Mouse (Mus musculus) MEL (cell line): ENCODE results near the gene Fbxw8. TPM values are rescaled to one million over a fixed set of nuclear protein-coding genes. Genes with fewer than 3 reads are reported as not detected.

Experiments
- DNase-seq: peaks from one replicate; pipeline ENCODE4 v3.0.0; 2011; ENCODE audit warnings: low read depth, low spot score
- H3K27ac ChIP-seq: 2 replicates; pipeline ENCODE4 v1.5.1; 2012; ENCODE audit warnings: low read depth, mild to moderate bottlenecking, control low read depth, low read length, moderate library complexity; ENCODE audit not compliant: control insufficient read depth
- H3K27me3 ChIP-seq, 2 experiments: fragments of 150-350 bp in 1 of 2; sonication (generic) in 1 of 2; 2 replicates each; pipeline ENCODE4 v1.6.1; 2012; ENCODE audit warnings: low read length in 2 of 2, mild to moderate bottlenecking in 2 of 2, improper control_type of control experiment in 1 of 2, moderate library complexity in 1 of 2; ENCODE audit not compliant: insufficient read depth in 2 of 2, control insufficient read depth in 1 of 2
- H3K36me3 ChIP-seq, 2 experiments: 2 replicates each; pipeline ENCODE4 v1.6.1; 2012 to 2014; ENCODE audit warnings: low read length in 2 of 2, improper control_type of control experiment in 1 of 2, inconsistent platforms in 1 of 2, mild to moderate bottlenecking in 1 of 2; ENCODE audit not compliant: insufficient read depth in 2 of 2, control insufficient read depth in 1 of 2
- H3K4me1 ChIP-seq, 2 experiments: fragments of 150-350 bp in 1 of 2; sonication (generic) in 1 of 2; 2 replicates each; pipeline ENCODE4 v1.6.1; 2012; ENCODE audit warnings: low read length in 2 of 2, improper control_type of control experiment in 1 of 2, mild to moderate bottlenecking in 1 of 2; ENCODE audit not compliant: insufficient read depth in 2 of 2, control insufficient read depth in 1 of 2
- H3K4me3 ChIP-seq, 2 experiments: fragments of 150-350 bp in 1 of 2; sonication (generic) in 1 of 2; 2 replicates each; pipeline ENCODE4 v1.5.1; 2012; ENCODE audit warnings: low read depth in 2 of 2, low read length in 2 of 2, mild to moderate bottlenecking in 2 of 2, moderate library complexity in 2 of 2, control low read depth in 1 of 2, improper control_type of control experiment in 1 of 2; ENCODE audit not compliant: control insufficient read depth in 1 of 2, insufficient read depth in 1 of 2
- H3K79me2 ChIP-seq: 2 replicates; pipeline ENCODE4 v1.6.1; 2012; ENCODE audit warnings: mild to moderate bottlenecking, low read length, moderate library complexity; ENCODE audit not compliant: control insufficient read depth, poor library complexity, insufficient read depth
- H3K9ac ChIP-seq: 2 replicates; pipeline ENCODE4 v1.6.1; 2012; ENCODE audit warnings: low read depth, mild to moderate bottlenecking, control low read depth, low read length, moderate library complexity; ENCODE audit not compliant: control insufficient read depth, poor library complexity, severe bottlenecking
- H3K9me3 ChIP-seq: fragments of 150-350 bp; sonication (generic); replicated peaks from 2 replicates; pipeline ENCODE4 v1.6.1; 2012; ENCODE audit warnings: mild to moderate bottlenecking, low read length, improper control_type of control experiment, moderate library complexity; ENCODE audit not compliant: insufficient read depth
- BHLHE40 ChIP-seq: IDR thresholded peaks from 2 replicates; pipeline ENCODE4 v1.6.1; 2012; ENCODE audit warnings: low read depth, mild to moderate bottlenecking, inconsistent platforms, low read length, improper control_type of control experiment, borderline replicate concordance
- CHD1 ChIP-seq: IDR thresholded peaks from 2 replicates; pipeline ENCODE4 v1.6.1; 2012; ENCODE audit warnings: low read depth, mild to moderate bottlenecking, inconsistent platforms, low read length, improper control_type of control experiment
- CHD2 ChIP-seq: IDR thresholded peaks from 2 replicates; pipeline ENCODE4 v1.6.1; 2011; ENCODE audit warnings: low read length, improper control_type of control experiment
- ELF1 ChIP-seq: IDR thresholded peaks from 2 replicates; pipeline ENCODE4 v1.6.1; 2014; ENCODE audit warnings: low read depth, mild to moderate bottlenecking, inconsistent platforms, low read length, improper control_type of control experiment, moderate library complexity
- EP300 ChIP-seq, 2 experiments: IDR thresholded peaks; 2 replicates each; pipeline ENCODE4 v1.6.1; 2011; ENCODE audit warnings: improper control_type of control experiment in 2 of 2, low read length in 2 of 2, low read depth in 1 of 2, mild to moderate bottlenecking in 1 of 2
- ETS1 ChIP-seq: IDR thresholded peaks from 2 replicates; pipeline ENCODE4 v1.6.1; 2012; ENCODE audit warnings: low read depth, mild to moderate bottlenecking, inconsistent platforms, low read length, improper control_type of control experiment, moderate library complexity
- GABPA ChIP-seq: IDR thresholded peaks from 2 replicates; pipeline ENCODE4 v1.6.1; 2012; ENCODE audit warnings: low read depth, mild to moderate bottlenecking, inconsistent platforms, low read length, improper control_type of control experiment, moderate library complexity
- HCFC1 ChIP-seq: IDR thresholded peaks from 2 replicates; pipeline ENCODE4 v1.6.1; 2012; ENCODE audit warnings: low read depth, mild to moderate bottlenecking, inconsistent platforms, low read length, improper control_type of control experiment, moderate library complexity
- KAT2A ChIP-seq: conservative IDR thresholded peaks from 2 replicates; pipeline ENCODE4 v1.6.1; 2012; ENCODE audit warnings: low read depth, low read length, improper control_type of control experiment, inconsistent platforms
- MEF2A ChIP-seq: IDR thresholded peaks from 2 replicates; pipeline ENCODE4 v1.6.1; 2014; ENCODE audit warnings: low read depth, mild to moderate bottlenecking, inconsistent platforms, low read length, improper control_type of control experiment; ENCODE audit not compliant: poor library complexity, insufficient replicate concordance, severe bottlenecking; ENCODE audit errors: extremely low read depth
- MXI1 ChIP-seq: IDR thresholded peaks from 2 replicates; pipeline ENCODE4 v1.6.1; 2011; ENCODE audit warnings: mild to moderate bottlenecking, low read depth, low read length, improper control_type of control experiment
- MYB ChIP-seq: IDR thresholded peaks from 2 replicates; pipeline ENCODE4 v1.6.1; 2011; ENCODE audit warnings: mild to moderate bottlenecking, low read depth, low read length, improper control_type of control experiment
- MYC ChIP-seq: IDR thresholded peaks from 2 replicates; pipeline ENCODE4 v1.6.1; 2011; ENCODE audit warnings: low read depth, mild to moderate bottlenecking, low read length, improper control_type of control experiment, moderate library complexity
- NRF1 ChIP-seq: IDR thresholded peaks from 2 replicates; pipeline ENCODE4 v1.6.1; 2014; ENCODE audit warnings: low read depth, mild to moderate bottlenecking, inconsistent platforms, low read length, improper control_type of control experiment, moderate library complexity; ENCODE audit not compliant: poor library complexity, insufficient read depth, severe bottlenecking
- POLR2AphosphoS5 ChIP-seq: IDR thresholded peaks from 2 replicates; pipeline ENCODE4 v1.6.1; 2012; ENCODE audit warnings: low read depth, borderline replicate concordance, mild to moderate bottlenecking, inconsistent platforms, low read length, moderate library complexity, mixed read lengths
- RCOR1 ChIP-seq: IDR thresholded peaks from 2 replicates; pipeline ENCODE4 v1.6.1; 2012; ENCODE audit warnings: low read depth, mild to moderate bottlenecking, inconsistent platforms, low read length, improper control_type of control experiment
- SIN3A ChIP-seq: IDR thresholded peaks from 2 replicates; pipeline ENCODE4 v1.6.1; 2012; ENCODE audit warnings: low read length, improper control_type of control experiment, inconsistent platforms
- TAL1 ChIP-seq: IDR thresholded peaks from 2 replicates; pipeline ENCODE4 v1.6.1; 2012; ENCODE audit warnings: mild to moderate bottlenecking, inconsistent platforms, low read length, moderate library complexity, mixed read lengths
- TCF12 ChIP-seq: IDR thresholded peaks from 2 replicates; pipeline ENCODE4 v1.6.1; 2014; ENCODE audit warnings: low read depth, mild to moderate bottlenecking, inconsistent platforms, low read length, improper control_type of control experiment, moderate library complexity
- UBTF ChIP-seq: IDR thresholded peaks from 2 replicates; pipeline ENCODE4 v1.6.1; 2012; ENCODE audit warnings: low read depth, mild to moderate bottlenecking, inconsistent platforms, low read length, improper control_type of control experiment, moderate library complexity, borderline replicate concordance; ENCODE audit not compliant: insufficient read depth
- USF1 ChIP-seq: IDR thresholded peaks from 2 replicates; pipeline ENCODE4 v1.6.1; 2014; ENCODE audit warnings: low read depth, mild to moderate bottlenecking, inconsistent platforms, low read length, improper control_type of control experiment, moderate library complexity
- ZC3H11A ChIP-seq: IDR thresholded peaks from 2 replicates; pipeline ENCODE4 v1.6.1; 2012; ENCODE audit warnings: low read depth, mild to moderate bottlenecking, inconsistent platforms, low read length, improper control_type of control experiment
- ZMIZ1 ChIP-seq: IDR thresholded peaks from 2 replicates; pipeline ENCODE4 v1.6.1; 2012; ENCODE audit warnings: low read depth, mild to moderate bottlenecking, inconsistent platforms, low read length, improper control_type of control experiment, moderate library complexity
- polyA plus RNA-seq, 2 experiments: library from polyadenylated mRNA; stranded (reverse) in 1 of 2; unstranded in 1 of 2; fragments of >175 nt in 1 of 2; fragments of >200 nt in 1 of 2; gene quantifications; 2 replicates each; pipeline versions ENCODE4 v1.2.1 to v1.2.4; 2012; ENCODE audit warnings: low replicate concordance in 2 of 2, low read depth in 1 of 2; ENCODE audit not compliant: insufficient read length in 2 of 2, insufficient read depth in 1 of 2, missing spikeins in 1 of 2
- total RNA-seq: library from RNA; depleted of rRNA; stranded (reverse); fragments of 300-350 nt; gene quantifications from 2 replicates; pipeline ENCODE4 v1.2.3, GENCODE M21; 2012

Fbxw8 gene
- total and polyA plus RNA-seq, 3 experiments: 49.9 to 57.4 (median 52.5) TPM

- Histone ChIP-seq H3K27ac (no peak overlapping the region), H3K9ac (no peak overlapping the region), H3K4me1 (no peaks in the 10 kb centered on the region), H3K27me3 (no peaks in the 10 kb centered on the region), H3K4me3 (no peak overlapping the region), H3K79me2 (no peaks in the 10 kb centered on the region), H3K36me3 (no peaks in the 10 kb centered on the region; a peak in 1 of 4 replicates), H3K9me3 (no peaks in the 10 kb centered on the region)
- TF ChIP-seq ZMIZ1: no peak
- TF ChIP-seq KAT2A: no peak
- no peak for TF ChIP-seq POLR2AphosphoS5
- TF ChIP-seq BHLHE40: no peak
- TF ChIP-seq MYC: no peak
- TF ChIP-seq HCFC1: no peak
- TF ChIP-seq SIN3A: no peak
- no peak for TF ChIP-seq NRF1
- TF ChIP-seq RCOR1: no peak
- TF ChIP-seq CHD1: no peak
- TF ChIP-seq ELF1: no peak
- TF ChIP-seq UBTF: no peak
- no peak for TF ChIP-seq GABPA
- no peak for TF ChIP-seq ETS1
- TF ChIP-seq MXI1: no peak
- no peak for TF ChIP-seq CHD2
- DNase-seq: peak; percentile 32
Observed at GRCm38 (mm10) chr5:118079354-118079753, 75.9 kb downstream of the Fbxw8 start.

GRCm38 (mm10) chr5:118078550-118078949, 76.7 kb downstream of the Fbxw8 start:
- no peaks in the 10 kb centered on the region for H3K27me3 ChIP-seq
- no peak overlapping the region for H3K27ac ChIP-seq
- no peak for TF ChIP-seq TCF12
- no peak for TF ChIP-seq EP300 (IDR thresholded peaks at IDR 0.05; ENCODE audit: low read depth in 1 of 2, low read length in 2 of 2)
- no peak for TF ChIP-seq MYB
- no peak for TF ChIP-seq UBTF
- no peak for TF ChIP-seq ETS1
- no peak for TF ChIP-seq USF1
- no peak for TF ChIP-seq TAL1
- TF ChIP-seq ZC3H11A: no peak
- no peak for TF ChIP-seq ELF1
- no peak for TF ChIP-seq MEF2A
- TF ChIP-seq MYC: no peak
- H3K9ac ChIP-seq: no peak overlapping the region
- no peak overlapping the region for H3K4me3 ChIP-seq
- H3K9me3 ChIP-seq: no peaks in the 10 kb centered on the region
- H3K79me2 ChIP-seq: no peaks in the 10 kb centered on the region
- H3K4me1 ChIP-seq: no peaks in the 10 kb centered on the region
- no peaks in the 10 kb centered on the region; a peak in 1 of 4 replicates for H3K36me3 ChIP-seq
- no peak for DNase-seq
